Mouse (Mus musculus): ENCODE results near the gene Spata16. TPM values are rescaled to one million over a fixed set of nuclear protein-coding genes. Genes with fewer than 3 reads are reported as not detected.

Spata16 gene
- total RNA-seq, 2 experiments from 2014 or later = not detected

DNA sequence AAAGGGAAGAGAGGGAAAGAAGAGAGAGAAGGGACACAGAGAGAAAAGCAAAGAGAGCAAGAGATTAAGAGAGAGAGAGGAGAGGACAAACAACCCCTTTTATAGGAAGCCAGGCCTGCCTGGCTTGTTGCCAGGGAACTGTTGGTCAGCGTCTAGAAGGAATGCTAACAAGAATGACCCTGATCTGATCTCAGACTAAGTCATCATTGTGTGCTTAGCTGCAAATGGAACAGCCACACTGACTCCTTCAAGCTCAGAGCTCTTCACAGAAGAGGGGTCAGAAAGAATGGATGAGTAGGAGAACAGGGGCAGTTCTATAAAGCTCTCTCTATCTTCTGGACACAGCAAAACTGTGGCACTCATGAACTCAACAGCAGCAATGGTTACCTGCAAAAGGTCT, 334.7 kb downstream of the Spata16 start:
- DNase-seq = no peak

GRCm38 (mm10) chr3:26979603-26980002, 342.2 kb downstream of the Spata16 start:
- DNase-seq = no peak

GRCm38 (mm10) chr3:26980371-26980770, 343.0 kb downstream of the Spata16 start:
- DNase-seq = no peak

DNA sequence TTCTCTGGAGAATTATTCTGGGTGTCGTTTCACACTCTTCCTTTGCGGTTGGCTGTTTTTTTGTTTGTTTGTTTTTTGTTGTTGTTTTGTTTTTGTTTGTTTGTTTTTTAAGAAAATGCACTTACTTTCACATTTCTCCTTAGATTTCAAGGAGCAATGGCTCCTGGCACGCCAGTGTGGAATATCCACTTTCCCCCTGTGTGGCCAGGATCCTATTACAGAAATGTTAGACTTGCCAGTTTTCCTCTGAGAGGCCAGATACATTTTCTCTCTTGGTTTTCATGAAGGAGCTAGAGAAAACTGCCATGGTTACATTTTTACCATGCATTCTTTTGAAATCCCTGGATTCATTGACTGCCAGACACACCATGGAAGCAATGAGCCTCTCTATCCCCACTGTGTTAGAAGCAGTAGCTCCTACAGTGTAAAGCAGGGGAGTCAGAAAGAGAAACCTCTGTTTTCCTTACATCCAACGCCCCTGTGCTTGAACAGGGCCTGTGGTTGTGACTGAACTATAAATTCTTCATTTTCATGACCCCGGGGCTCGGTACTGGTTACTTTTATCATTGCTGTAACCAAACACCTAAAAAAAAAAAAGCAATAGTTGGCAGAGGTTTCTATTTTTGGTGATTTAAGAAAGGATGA, 344.7 kb downstream of the Spata16 start:
- DNase-seq = no peak

GRCm38 (mm10) chr3:26983749-26984148, 346.3 kb downstream of the Spata16 start:
- DNase-seq = no peak

DNA sequence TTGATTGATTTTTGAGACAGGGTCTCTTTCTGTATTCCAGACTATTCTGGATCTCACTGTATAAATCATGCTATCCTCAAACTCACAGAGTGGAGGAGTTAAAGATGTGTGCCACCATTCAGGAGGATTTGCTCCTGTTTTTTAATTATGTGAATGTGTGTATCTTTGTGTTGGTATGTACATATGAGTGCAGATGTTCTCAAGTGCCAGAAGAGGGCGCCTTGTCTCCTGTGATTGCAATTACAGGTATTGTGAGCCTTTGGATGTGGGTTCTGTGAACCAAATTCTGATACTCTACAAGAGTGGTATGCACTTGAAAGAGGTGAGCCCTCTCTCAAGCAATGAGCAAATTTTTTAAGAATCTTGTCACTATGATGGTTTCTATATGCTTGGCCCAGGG, 369.4 kb downstream of the Spata16 start:
- no peak for DNase-seq

DNA sequence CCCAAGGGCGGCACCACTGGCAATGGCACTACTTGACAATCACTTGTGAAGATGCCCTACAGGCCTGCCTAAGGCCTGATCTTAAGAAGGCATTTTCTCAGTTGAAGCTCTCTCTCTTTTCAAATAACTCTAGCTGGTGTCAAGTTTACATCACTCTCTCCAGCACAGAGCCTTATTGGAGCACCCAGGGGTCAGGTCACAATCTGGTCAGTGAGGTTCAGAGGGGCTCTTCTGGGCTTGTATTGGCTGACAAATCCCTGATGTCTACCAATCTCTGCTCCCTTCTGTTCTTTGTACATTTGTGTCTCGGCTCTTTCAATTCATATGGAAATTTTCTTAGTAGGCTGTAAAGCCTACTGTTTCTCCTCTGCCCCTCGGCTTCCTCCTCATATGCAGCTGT, 390.5 kb downstream of the Spata16 start:
- no peak for DNase-seq

- DNase-seq = no peak
These were observed 391.1 kb downstream of the Spata16 start for GRCm38 (mm10) chr3:27028526-27028925.

- DNase-seq = no peak
These were observed 392.8 kb downstream of the Spata16 start for GRCm38 (mm10) chr3:27030067-27030857.

Small RNA genes lying within 50 kb of the gene (microRNA-seq; reads per million reads assigned to microRNA genes)
- gene Gm25773 (0 reads per million in 2 experiments), gene Gm44464 (0 reads per million in 2 experiments)

Data from gastrocnemius, postnatal 10 days (tissue).